Mouse (Mus musculus) T-helper 2 cell (primary cell): Measurements from ENCODE around the gene Lgr4.

Experiments
- in situ Hi-C: fragments of 300-600 bp; cut with MboI, MseI; formaldehyde crosslinking; loops from one replicate; pipeline ENCODE4 v1.15.1; 2025; ENCODE audit warnings: high pct_unique_total_duplicates

Lgr4 gene

DNA sequence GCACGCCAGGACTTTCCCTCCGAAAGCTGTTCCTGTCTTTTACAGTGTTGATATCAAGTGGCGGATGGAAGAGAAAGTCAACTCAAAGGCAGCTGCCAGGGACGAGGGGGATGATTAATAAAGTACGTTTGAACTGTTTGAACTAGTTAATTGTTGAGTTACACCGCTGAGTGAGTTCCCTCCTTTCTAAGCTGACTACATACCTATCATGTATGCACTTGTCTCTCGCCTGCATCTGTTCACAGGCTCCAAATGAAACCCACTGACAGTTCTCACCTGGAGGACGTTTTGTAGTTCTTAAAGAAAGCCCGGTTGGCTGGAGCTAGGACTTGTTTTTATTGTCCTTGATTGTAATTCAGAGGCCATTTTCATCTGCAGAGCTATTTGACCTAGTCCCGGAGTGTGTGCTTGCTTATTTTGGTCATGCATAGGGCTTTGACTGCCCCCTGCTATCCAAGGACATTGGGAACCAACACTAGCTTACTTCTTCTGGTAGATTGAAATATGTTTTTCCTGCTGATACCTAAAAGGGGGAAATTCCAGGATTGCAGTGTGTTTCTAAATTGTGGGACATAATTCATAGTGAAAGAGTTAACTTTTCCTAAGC lies 52.6 kb downstream of the Lgr4 start:
- in situ Hi-C loops, result loop anchor here (25.0 kb wide), 1 partner anchor 392 kb away; the partner anchor contains the start of gene Fibin

GRCm38 (mm10) chr2:109970744-109971410 lies 53.4 kb downstream of the Lgr4 start:
- in situ Hi-C loops, result loop anchor here (25.0 kb wide), 1 partner anchor 391 kb away; the partner anchor contains the start of gene Fibin

- in situ Hi-C loops, result loop anchor here (25.0 kb wide), 1 partner anchor 390 kb away; the partner anchor contains the start of gene Fibin
These were observed 54.9 kb downstream of the Lgr4 start for GRCm38 (mm10) chr2:109972310-109972709.

- in situ Hi-C loops, result loop anchor here (25.0 kb wide), 1 partner anchor 389 kb away; the partner anchor contains the start of gene Fibin
These were observed 55.5 kb downstream of the Lgr4 start for GRCm38 (mm10) chr2:109972922-109973321.

DNA sequence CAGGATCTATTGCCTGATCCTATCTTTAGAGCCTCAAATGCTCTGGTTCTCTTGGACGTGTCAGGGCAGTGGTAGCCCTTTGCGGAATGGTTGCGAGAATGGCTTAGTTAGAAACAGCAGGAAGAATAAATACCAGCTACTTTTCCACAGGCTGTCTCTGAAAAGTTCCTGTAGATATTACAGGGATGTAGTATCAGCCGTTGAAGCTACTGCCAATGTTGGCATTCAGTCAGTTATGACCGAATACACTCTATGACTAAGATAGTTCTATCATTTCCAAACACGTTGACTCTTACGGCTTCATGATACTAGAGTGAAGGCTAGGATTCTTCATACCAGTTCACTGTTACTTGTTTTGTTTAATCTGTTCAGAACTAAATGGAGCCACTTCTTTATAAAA lies 57.4 kb downstream of the Lgr4 start:
- in situ Hi-C loops, result loop anchor here (25.0 kb wide), 1 partner anchor 387 kb away; the partner anchor contains the start of gene Fibin

DNA sequence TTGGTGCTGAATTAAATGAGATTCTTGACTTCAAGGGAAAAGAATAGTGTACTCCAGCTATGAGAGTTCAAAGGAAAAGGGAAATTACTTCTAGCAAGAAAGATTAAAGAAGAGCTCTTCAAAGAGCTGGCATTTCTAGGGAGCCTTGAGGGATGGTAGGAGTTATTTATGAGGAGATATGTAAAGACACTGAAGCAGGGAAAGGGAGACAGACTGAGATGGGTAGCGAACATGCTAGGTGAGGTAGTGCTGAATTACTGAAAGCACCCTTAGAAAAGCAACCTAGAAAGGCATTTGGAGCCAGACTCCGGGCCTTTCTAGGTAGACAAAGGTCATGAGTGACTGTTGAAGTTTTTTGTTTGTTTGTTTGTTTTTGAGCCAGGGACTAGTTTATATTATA lies 58.7 kb downstream of the Lgr4 start:
- in situ Hi-C loops, result no loop called here

DNA sequence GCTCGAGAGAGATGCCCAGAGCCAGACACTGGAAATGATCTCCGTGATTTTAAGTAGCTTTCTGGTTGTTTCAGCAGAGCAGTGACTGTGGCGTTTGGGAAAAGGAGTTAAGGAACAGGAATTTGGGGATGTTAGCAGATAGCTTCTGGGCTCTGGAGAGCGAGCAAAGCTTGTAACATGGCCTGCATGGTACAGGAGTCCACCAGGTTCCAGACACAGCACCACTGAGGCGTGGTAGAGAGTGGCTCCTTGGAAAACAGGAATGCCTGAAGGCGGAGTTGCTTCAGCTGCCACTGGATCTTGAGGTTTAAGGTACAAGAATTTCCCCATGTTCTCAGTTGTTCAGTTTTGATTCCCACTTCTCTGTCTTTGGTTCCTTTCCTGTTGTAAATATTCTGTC lies 59.9 kb downstream of the Lgr4 start:
- in situ Hi-C loops, result no loop called here

DNA sequence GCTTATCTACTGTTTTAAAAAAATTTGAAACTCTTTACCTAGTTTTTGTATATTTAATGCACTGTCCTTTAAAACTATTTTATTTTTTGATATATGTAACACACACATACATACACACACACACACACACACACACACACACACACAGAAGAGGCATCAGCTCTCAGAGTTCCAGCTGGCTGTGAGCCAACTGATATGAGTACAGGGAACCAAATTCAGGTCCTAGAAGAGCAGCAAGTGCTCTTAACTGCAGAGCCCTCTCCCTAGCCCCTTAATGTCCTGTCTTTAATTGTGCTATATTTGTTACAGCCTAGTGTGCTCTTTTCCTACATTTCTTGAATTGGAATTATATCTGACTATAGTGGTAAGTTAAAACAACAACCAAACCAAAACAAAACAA lies 61.8 kb downstream of the Lgr4 start:
- in situ Hi-C loops, result no loop called here

GRCm38 (mm10) chr2:109983435-109983834 lies 66.0 kb downstream of the Lgr4 start:
- in situ Hi-C loops, result no loop called here

DNA sequence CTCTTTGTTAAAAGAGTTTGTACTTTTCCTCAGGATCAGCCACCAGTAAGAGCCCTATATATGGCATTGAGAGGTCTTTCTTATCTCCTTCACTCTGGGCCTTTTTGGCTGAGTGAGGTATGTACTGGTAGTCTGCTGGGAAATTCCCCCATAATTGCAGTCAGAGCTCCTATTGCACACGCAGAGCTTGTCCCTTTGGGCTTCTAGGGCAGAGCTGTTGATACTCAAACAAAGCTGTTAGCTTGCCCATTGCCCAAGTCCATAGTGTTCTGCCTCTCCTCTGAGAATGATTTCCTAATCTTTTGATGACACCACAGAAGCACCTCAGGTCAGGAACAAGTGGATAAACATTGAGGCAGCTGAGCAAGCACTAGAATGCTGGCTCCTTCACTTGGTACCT lies 67.5 kb downstream of the Lgr4 start:
- in situ Hi-C loops, result no loop called here

- in situ Hi-C loops, result no loop called here
These were observed 68.1 kb downstream of the Lgr4 start for GRCm38 (mm10) chr2:109985560-109985959.

DNA sequence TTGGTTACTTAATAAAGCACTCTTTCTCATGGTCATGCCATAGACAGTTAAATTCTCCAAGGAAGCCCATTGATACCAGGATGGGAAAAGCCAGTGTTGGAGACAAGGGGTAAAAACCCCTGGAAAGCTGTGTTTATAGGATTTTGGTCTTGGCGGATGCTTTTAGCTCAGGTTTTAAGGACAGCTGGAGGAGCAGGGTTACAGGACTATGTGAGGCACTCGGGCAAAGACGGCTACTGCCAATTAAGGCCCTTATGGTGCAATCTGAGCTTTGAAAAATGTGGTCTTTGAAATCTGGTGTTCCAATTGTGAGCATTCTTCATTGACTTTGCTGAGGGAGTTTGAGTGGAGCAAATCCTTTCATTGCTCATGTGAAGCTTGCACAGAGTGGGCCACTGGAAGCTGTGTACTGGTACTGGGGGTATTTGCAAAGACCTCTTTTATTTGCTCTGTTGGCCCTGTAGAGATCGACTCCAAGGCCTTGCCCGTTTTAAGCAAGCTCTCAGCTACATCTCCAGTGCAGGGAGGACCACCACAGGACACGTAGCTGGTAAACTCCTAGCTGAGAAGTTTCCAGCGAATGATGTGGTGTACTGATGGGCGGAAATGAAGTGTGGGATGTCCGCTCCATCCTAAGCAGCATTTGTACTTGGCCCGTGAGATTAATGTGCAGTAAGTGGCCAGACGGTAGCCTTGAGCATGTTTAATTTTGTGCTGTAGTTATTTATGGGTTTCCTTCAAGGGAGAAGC lies 68.8 kb downstream of the Lgr4 start:
- in situ Hi-C loops, result no loop called here

GRCm38 (mm10) chr2:109987946-109988345 lies 70.5 kb downstream of the Lgr4 start:
- in situ Hi-C loops, result no loop called here

GRCm38 (mm10) chr2:109989196-109989595 lies 71.7 kb downstream of the Lgr4 start:
- in situ Hi-C loops, result no loop called here

GRCm38 (mm10) chr2:109989679-109990473 lies 72.4 kb downstream of the Lgr4 start:
- in situ Hi-C loops, result no loop called here

- in situ Hi-C loops, result no loop called here
These were observed 74.3 kb downstream of the Lgr4 start for GRCm38 (mm10) chr2:109991754-109992153.

DNA sequence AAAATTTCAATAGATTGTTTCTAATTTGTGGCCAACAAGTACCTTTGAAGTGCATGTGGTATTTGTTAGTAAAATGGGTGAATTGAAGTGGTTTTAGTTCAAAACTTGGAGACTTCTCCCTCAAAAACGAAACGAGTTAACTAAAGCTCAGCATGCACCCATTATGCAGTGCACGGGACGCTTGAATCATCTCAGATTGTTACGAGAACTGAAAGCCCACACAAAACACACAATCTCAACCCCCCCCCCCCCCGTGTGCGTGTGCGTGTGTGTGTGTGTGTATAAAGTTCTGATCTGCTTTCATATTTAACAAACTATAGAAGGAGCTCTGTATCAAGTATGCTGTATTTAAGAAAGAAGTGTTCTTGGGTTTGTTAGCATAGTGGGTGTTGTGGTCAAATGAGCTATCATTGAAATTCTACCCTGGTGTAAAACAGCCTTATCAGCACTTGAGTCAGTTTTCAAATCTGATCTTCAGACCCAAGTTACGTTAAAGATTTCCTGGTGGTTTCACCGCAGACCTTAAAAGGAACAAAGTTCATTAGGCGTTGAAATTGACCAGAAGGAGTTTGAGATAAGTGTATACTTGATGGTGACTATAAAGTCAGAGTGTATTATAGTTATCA lies 75.1 kb downstream of the Lgr4 start:
- in situ Hi-C loops, result no loop called here

DNA sequence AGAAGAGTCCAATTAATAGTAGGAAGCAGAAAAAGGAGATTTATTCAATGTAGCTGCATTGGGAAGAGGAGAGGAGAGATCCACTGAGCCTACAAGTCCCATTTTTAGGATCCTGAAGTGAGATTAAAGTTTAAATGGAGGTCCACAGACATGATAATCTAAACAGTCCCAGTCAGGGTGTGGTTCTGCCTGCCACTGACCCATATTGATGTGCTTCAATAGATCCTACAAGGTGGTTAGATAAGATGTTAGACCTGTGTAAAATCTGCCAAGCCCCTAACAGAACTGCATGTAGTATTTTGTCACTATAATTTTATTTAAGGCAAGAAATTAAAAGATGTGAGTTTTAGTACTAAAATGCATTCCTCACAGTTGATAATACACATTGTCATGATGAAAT lies 76.0 kb downstream of the Lgr4 start:
- in situ Hi-C loops, result no loop called here

GRCm38 (mm10) chr2:109995061-109995460 lies 77.6 kb downstream of the Lgr4 start:
- in situ Hi-C loops, result no loop called here

GRCm38 (mm10) chr2:109996411-109996810 lies 79.0 kb downstream of the Lgr4 start:
- in situ Hi-C loops, result no loop called here

DNA sequence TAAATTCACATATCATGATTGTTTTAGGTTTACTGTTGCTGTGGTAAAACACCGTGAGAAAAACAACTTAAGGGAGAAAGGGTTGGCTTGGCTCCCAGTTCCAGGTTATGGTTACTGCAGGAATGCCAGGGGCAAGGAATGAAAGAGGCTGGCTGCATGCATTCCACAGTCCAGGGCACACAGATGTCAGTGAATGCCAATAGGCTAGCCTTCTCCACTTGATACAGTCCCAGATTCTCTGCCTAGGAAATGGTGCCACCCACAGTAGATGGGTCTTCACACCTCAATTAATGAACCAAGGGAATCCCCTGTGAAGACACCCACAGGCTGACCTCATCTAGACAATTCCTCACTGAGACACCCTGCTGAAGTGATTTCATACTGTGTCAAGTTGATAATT lies 87.2 kb downstream of the Lgr4 start:
- in situ Hi-C loops, result loop anchor here (10.0 kb wide), 1 partner anchor 750 kb away; no protein-coding TSS in a partner anchor
